Mouse (Mus musculus) hindbrain, embryonic 15.5 days (tissue): ENCODE data around the gene Drc7. TPM values are rescaled to one million over a fixed set of nuclear protein-coding genes. Genes with fewer than 3 reads are reported as not detected.
A peak's percentile ranks its signal among the peaks of the same experiment; 100 is the strongest.
"Not testable (repeated sequence)": the region's sequence is repeated elsewhere in the genome, so short reads cannot be mapped to it uniquely, and the experiment has no call there.

Source experiments
- ATAC-seq: fragments of 200-750 bp; cut with Nextera tagmentation; 2 replicates; pipeline ENCODE4 v1.8.0; 2017; ENCODE audit warnings: low read depth, moderate number of reproducible peaks, moderate TSS enrichment; ENCODE audit not compliant: low FRiP score
- H3K27ac ChIP-seq: fragments of 300-500 bp; sonication (generic); replicated peaks from 2 replicates; pipeline ENCODE4 v1.5.1; 2015; ENCODE audit warnings: mild to moderate bottlenecking, inconsistent platforms
- H3K27me3 ChIP-seq: fragments of 300-500 bp; sonication (generic); 2 replicates; pipeline ENCODE4 v1.6.1; 2015; ENCODE audit warnings: control low read depth, inconsistent platforms
- H3K36me3 ChIP-seq: fragments of 300-500 bp; sonication (generic); 2 replicates; pipeline ENCODE4 v1.6.1; 2015; ENCODE audit warnings: control low read depth, inconsistent platforms
- H3K4me1 ChIP-seq: fragments of 300-500 bp; sonication (generic); replicated peaks from 2 replicates; pipeline ENCODE4 v1.6.1; 2015; ENCODE audit warnings: control low read depth, inconsistent platforms
- H3K4me2 ChIP-seq: fragments of 300-500 bp; sonication (generic); 2 replicates; pipeline ENCODE4 v1.6.1; 2015; ENCODE audit warnings: moderate library complexity, mild to moderate bottlenecking, inconsistent platforms
- H3K4me3 ChIP-seq: fragments of 300-500 bp; sonication (generic); 2 replicates; pipeline ENCODE4 v1.5.1; 2015; ENCODE audit warnings: mild to moderate bottlenecking, inconsistent platforms
- H3K9ac ChIP-seq: fragments of 300-500 bp; sonication (generic); 2 replicates; pipeline ENCODE4 v1.6.1; 2015; ENCODE audit warnings: inconsistent platforms
- H3K9me3 ChIP-seq: fragments of 300-500 bp; sonication (generic); 2 replicates; pipeline ENCODE4 v1.6.1; 2016; ENCODE audit warnings: control low read depth, inconsistent platforms
- WGBS: fragments of 180-500 bp; shearing (Covaris S2); methylation state at CpG from one replicate; pipeline ENCODE4 v1.1.7; 2015; 5-methylcytosine and 5-hydroxymethylcytosine counted together
- polyA plus RNA-seq: library from polyadenylated mRNA; unstranded; fragments of >200 nt; fragmentation: Nextera tagmentation; extraction: Ambion mirVana; gene quantifications from 2 replicates; pipeline ENCODE4 v1.2.1, GENCODE M21; 2015

Gene Drc7
- polyA plus RNA-seq, result 2.1 and 2.4 TPM in 2 replicates

DNA sequence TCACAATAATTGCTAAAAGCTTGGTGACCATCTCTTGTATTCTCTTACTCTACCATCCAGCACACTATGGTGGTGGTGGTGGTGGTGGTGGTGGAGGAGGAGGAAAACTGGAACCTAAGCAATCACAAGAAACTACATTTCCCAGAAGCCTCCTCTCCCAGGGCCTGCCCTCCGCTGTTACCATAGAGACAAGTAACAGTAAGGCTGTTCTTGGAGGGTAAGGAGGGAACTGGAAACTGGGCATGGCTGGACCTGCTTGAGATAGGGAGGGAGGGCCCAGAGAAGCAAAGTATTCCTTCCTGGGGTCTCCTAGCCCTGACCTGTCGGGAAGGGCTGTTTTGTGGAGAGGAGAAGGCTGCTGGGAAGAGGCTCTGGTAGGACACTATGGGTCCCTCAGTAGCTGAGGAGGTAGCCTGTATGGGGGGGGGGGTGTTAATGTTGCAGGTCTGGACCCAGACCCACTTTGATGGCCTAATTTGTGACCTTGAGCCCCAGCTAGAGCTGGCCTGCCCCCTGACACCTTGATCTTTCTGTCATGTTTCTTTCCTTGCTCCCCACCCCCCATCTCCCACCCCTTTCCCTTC is at the start of gene Drc7:
TSS of gene Drc7 (plus strand) at position 177 of the 584 bp plus-strand sequence.
- Histone ChIP-seq H3K4me2 (peak within 1 kb of the TSS; percentile 35; the same call in 1 of the 2 replicates), H3K9ac (no peak within 1 kb of the TSS), H3K4me1 (0 out of 2 replicates have a peak, but pooled peaks cover 3% of the 10 kb centered on the region), H3K27ac (no peak within 1 kb of the TSS), H3K4me3 (no peak within 1 kb of the TSS), H3K27me3 (no peaks in the 10 kb centered on the region), H3K36me3 (no peaks in the 10 kb centered on the region), H3K9me3 (no peaks in the 10 kb centered on the region)
- ATAC-seq, result peak; percentile 85
- 21% methylated on average over 2 of the region's 2 CpGs for WGBS

DNA sequence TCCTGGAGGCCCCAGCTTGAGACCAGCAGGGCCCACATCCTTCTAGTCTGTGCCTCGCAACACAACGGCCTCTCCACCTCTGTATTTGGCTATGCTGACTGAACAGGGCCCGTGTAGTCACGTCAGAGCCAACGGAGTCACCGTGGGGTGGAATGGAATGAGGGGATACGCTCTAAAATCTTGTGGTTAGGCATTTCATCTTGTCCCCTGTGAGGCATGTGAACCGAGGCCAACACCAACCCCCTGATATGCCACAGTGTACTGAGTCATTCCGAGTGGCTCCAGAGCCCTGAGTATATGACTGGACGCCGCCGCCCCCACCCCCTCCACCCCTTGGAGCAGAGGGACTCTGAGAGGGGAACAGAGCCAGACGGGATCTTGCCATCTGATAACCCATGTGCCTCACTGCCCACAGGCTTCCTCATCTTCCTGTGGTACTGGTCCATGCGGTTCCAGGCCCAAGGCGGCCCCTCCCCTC is 42.4 kb upstream of the Drc7 start:
- Histone ChIP-seq H3K27ac (no peak overlapping the region), H3K27me3 (no peaks in the 10 kb centered on the region), H3K4me2 (no peak overlapping the region), H3K4me1 (no peaks in the 10 kb centered on the region), H3K36me3 (peaks cover 68% of the 10 kb centered on the region), H3K9me3 (no peaks in the 10 kb centered on the region), H3K4me3 (no peak overlapping the region), H3K9ac (no peak overlapping the region)
- 88% methylated on average over 15 of the region's 15 CpGs for WGBS
- no peak for ATAC-seq

DNA sequence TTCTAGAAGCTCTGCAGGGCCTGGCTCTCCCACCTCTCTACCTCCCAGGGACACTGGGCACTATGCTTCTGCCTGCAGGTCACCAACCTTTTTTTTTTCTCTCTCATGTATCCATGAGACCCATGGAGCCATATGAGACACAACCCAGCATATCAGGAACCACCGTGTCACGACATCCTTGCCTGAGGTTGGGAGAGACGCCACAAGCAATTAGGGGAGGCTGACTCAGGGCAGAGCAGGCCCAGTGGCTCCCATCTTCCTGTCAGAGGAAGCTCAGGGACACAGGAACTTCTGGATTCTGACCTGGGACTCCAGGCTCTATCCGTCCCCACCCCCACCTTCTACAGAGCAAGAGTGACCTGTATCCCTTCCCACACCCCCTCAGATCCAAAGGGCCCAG is 39.0 kb upstream of the Drc7 start:
- Histone ChIP-seq H3K36me3 (peaks cover 34% of the 10 kb centered on the region), H3K27ac (no peak overlapping the region)

DNA sequence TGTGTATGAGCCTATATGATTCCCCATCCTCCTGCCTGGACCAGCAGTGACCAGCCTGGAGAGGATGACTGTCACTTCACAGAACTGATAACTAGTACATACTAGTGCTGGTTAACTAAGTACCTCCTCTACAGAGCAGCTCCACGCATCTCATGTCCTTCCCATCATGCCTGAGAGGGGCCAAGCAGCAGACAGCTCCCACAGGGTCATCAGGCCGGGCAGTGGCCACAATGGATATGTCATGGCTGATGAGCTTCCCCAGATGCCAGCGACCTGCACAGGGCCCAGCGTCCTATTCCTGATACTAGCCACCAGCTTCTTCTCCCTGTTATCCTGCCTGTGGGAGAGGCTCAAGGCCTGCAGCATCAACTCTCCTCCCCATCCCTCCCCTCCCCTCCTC is 38.2 kb upstream of the Drc7 start:
- Histone ChIP-seq H3K36me3 (peaks cover 26% of the 10 kb centered on the region), H3K27ac (no peak overlapping the region), H3K4me2 (no peak overlapping the region), H3K4me3 (no peak overlapping the region), H3K4me1 (no peaks in the 10 kb centered on the region), H3K9me3 (no peaks in the 10 kb centered on the region), H3K9ac (no peak overlapping the region), H3K27me3 (no peaks in the 10 kb centered on the region)
- peak; percentile 19; the same call in 1 of the 2 replicates for ATAC-seq
- 47% methylated on average over 4 of the region's 4 CpGs for WGBS

More for the DNA sequence above, 39.0 kb upstream of the Drc7 start:
- Histone ChIP-seq H3K27me3 (no peaks in the 10 kb centered on the region), H3K9me3 (no peaks in the 10 kb centered on the region), H3K4me2 (no peak overlapping the region), H3K4me1 (no peaks in the 10 kb centered on the region), H3K9ac (no peak overlapping the region), H3K4me3 (no peak overlapping the region)
- no peak for ATAC-seq
- WGBS, result 79% methylated on average over 4 of the region's 4 CpGs

DNA sequence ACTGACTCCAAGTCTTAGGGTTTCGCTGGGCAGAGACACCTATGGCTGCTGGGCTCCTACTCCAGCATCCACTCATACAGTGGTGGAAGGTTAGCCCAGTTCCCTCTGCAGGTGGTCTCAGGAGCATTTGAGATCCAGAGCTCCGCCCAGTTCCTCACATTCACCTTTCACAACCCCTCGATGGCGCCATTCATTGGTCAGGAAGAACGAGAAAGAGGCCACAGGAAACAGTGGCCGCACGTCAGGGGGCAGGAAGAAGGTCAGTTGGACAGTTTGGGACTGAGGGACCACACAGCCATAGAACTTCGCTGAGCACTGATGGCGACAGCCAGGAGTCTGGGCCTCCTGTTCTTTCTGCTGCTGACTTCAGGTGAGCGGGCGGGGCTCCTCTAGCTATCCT is 37.5 kb upstream of the Drc7 start, which contains the start of gene Adgrg3:
TSS of gene Adgrg3 (plus strand) at position 242 of the 400 bp plus-strand sequence.
- no peak within 1 kb of the TSS for H3K9ac ChIP-seq
- peaks cover 21% of the 10 kb centered on the region for H3K36me3 ChIP-seq
- H3K4me2 ChIP-seq, result no peak within 1 kb of the TSS
- no peaks in the 10 kb centered on the region for H3K4me1 ChIP-seq
- no peaks in the 10 kb centered on the region for H3K27me3 ChIP-seq
- H3K4me3 ChIP-seq, result no peak within 1 kb of the TSS
- no peak for ATAC-seq
- H3K27ac ChIP-seq, result no peak within 1 kb of the TSS
- WGBS, result 82% methylated on average over 11 of the region's 11 CpGs
- H3K9me3 ChIP-seq, result no peaks in the 10 kb centered on the region

DNA sequence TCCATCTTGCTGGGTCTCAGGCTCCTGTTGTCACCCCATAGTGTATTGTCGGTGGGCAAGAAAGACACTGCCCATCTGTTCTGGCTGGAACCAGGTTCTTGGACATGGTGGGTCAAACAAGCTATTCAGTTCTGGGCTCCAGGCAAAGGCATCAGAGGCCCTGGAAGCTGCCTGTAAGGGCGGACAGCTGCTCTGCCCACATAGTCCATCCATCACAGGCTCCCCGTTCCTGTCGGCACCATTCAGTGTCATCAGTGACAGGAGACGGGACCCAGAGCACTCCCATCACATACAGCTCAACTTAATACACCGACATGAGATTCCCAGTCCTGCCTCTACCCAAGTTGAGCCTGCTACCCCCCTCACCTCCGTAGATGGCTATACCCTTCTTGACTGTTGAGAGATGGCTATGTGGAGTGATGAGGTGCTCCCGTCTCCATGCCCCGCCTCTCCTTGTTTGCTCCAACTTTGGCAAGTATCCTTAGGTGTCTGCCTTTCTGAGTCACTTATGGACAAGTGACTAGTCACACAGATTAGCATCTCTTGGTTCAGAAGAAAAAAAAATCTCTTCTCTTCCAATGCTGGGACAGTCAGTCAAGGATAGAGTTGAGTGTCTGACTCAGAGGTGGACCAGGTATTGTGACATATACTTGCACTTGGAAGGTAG is 36.8 kb upstream of the Drc7 start:
- H3K27me3 ChIP-seq, result no peaks in the 10 kb centered on the region
- H3K9me3 ChIP-seq, result no peaks in the 10 kb centered on the region
- H3K4me2 ChIP-seq, result no peak overlapping the region
- H3K36me3 ChIP-seq, result peaks cover 14% of the 10 kb centered on the region
- WGBS, result 74% methylated on average over 9 of the region's 9 CpGs
- no peak overlapping the region for H3K9ac ChIP-seq
- ATAC-seq, result no peak; the same call in 1 of the 2 replicates
- H3K4me1 ChIP-seq, result no peaks in the 10 kb centered on the region
- no peak overlapping the region for H3K4me3 ChIP-seq
- no peak overlapping the region for H3K27ac ChIP-seq

DNA sequence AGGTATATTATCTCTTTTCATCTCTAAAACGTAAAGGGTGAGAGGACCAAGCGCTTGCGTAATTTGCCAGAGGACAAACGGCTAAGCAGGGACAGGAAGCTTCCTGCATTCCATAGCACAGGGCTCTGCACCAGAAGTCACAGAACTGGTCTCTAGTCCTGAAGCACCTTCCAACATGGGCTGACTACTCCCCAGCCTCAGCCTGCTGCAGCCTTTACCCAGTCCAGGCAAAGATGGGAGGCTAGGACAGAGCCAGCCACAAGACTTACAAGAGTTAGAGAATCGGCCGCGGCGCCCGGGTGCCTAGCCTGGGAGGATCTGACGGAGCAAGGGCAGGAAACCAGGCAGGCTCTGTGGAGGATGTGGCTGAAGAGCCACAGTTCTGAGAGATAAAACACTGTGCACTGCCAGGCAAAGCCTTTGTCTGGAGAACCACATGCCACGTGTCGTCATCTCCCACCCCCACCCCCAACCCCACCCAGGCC is 34.6 kb upstream of the Drc7 start:
- no peak overlapping the region for H3K9ac ChIP-seq
- no peak overlapping the region for H3K4me3 ChIP-seq
- H3K4me1 ChIP-seq, result no peaks in the 10 kb centered on the region
- no peak for ATAC-seq
- H3K4me2 ChIP-seq, result no peak overlapping the region
- 75% methylated on average over 12 of the region's 12 CpGs for WGBS
- no peaks in the 10 kb centered on the region for H3K36me3 ChIP-seq
- no peaks in the 10 kb centered on the region for H3K27me3 ChIP-seq
- H3K27ac ChIP-seq, result no peak overlapping the region
- H3K9me3 ChIP-seq, result no peaks in the 10 kb centered on the region

DNA sequence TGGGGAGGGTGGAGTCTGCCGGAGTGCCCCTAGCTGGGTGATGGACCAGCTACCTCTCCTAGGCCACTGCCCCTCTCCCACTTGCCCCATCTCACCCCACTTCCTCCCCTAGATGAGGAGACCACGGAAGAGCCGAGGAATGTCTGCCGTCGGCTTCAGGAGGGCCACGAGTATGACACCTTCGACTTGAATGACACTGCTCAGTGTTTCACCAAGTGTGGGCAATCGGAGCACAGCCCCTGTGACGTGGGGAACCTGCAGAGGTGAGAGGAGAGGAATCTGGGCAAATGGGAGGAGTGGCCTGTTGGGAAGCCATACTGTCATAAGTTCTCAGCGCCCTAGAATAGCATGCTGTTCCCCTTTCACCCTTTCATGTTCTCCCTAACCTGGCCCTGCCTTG is 34.1 kb upstream of the Drc7 start:
- Histone ChIP-seq H3K9ac (no peak overlapping the region), H3K9me3 (no peaks in the 10 kb centered on the region), H3K36me3 (no peaks in the 10 kb centered on the region), H3K4me3 (no peak overlapping the region), H3K27ac (no peak overlapping the region), H3K27me3 (no peaks in the 10 kb centered on the region), H3K4me1 (no peaks in the 10 kb centered on the region), H3K4me2 (no peak overlapping the region)
- WGBS, result 83% methylated on average over 10 of the region's 10 CpGs
- no peak for ATAC-seq

DNA sequence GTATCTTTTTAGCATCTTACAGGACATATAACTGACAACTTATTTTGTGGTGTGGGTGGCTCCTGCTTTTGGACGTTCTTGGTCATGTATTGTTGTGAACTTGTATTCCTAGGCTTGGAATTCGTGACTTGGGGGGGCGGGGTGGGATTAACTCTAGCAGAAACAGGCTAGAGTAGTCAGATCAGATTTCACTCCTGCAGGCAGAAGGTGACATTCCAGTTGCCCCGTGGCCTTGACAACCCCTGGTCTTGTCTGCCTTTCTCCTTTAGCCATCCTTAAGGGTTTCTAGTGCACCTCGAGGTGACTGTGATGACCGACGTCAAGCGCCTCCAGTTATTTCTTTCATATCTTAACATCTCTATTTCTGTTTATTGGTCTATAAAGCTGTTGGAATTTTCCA is 31.7 kb upstream of the Drc7 start:
- WGBS, result 26% methylated on average over 8 of the region's 8 CpGs
- no peaks in the 10 kb centered on the region for H3K4me1 ChIP-seq
- H3K4me3 ChIP-seq, result no peak overlapping the region
- H3K27ac ChIP-seq, result no peak overlapping the region
- H3K27me3 ChIP-seq, result no peaks in the 10 kb centered on the region
- H3K9ac ChIP-seq, result no peak overlapping the region
- no peaks in the 10 kb centered on the region for H3K36me3 ChIP-seq
- H3K9me3 ChIP-seq, result no peaks in the 10 kb centered on the region
- no peak for ATAC-seq
- no peak overlapping the region for H3K4me2 ChIP-seq

DNA sequence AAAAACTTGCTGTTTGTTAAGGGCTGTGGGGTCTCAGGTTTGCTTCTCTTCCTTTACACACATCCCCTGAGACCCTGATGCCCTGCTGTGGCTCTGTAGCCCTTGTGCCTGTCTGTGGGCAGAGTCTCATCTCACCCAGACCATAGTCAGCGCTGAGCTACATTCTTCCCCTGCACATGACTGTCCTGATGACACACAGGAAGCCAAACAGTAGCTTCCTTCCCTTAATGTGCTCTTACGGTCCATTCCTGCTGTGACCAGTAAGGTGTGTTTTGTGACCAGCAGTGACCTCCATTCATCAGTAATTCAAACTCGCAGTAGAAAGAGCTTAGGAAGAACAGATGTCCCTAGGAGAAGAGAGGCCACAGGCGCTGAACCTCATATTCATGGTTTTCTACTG is 30.5 kb upstream of the Drc7 start:
- Histone ChIP-seq H3K4me2 (no peak overlapping the region), H3K4me3 (no peak overlapping the region), H3K27ac (no peak overlapping the region), H3K9ac (no peak overlapping the region), H3K4me1 (no peaks in the 10 kb centered on the region), H3K36me3 (no peaks in the 10 kb centered on the region), H3K27me3 (no peaks in the 10 kb centered on the region), H3K9me3 (no peaks in the 10 kb centered on the region)
- no peak for ATAC-seq
- WGBS, result 79% methylated on average over 4 of the region's 4 CpGs

DNA sequence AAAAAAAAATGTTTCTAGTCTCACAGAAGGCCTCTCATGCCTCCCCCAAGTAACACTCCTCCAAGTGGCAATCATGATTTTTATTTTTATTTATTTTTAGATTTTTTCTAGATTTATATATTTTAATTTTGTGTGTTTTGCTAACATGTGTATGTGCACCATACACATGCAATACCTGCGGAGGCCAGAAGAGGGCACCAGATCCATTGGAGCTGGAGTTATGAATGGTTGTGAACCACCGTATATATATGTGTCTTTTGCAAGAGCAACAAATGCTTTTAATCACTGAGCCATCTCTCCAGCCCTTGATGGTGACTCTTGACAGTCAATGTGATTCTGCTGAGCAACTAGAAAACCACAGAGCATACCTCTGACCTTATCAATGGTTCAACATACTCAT is 29.5 kb upstream of the Drc7 start:
- no peaks in the 10 kb centered on the region for H3K9me3 ChIP-seq
- no peak overlapping the region for H3K9ac ChIP-seq
- H3K36me3 ChIP-seq, result no peaks in the 10 kb centered on the region
- WGBS, result 59% methylated on average over 2 of the region's 2 CpGs
- no peak overlapping the region for H3K4me3 ChIP-seq
- no peaks in the 10 kb centered on the region for H3K27me3 ChIP-seq
- no peak for ATAC-seq
- no peak overlapping the region for H3K27ac ChIP-seq
- no peak overlapping the region for H3K4me2 ChIP-seq
- no peaks in the 10 kb centered on the region for H3K4me1 ChIP-seq

DNA sequence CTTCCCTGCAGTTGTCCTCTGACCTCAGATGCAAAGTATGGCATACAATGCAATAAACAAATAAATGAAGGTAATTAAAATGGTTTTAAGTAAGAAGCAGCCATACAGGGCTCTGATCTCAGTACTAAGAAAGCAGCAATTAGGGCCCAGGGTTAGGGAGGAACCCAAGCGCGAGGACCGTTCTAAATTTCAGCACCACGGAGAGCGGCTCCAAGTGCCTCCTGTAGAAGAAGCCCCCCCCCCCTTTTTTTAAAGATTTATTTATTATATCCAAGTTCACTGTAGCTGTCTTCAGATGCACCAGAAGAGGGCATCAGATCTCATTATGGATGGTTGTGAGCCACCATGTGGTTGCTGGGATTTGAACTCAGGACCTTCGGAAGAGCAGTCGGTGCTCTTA is 26.5 kb upstream of the Drc7 start:
- WGBS, result 72% methylated on average over 7 of the region's 7 CpGs
- H3K9me3 ChIP-seq, ATAC-seq, H3K4me1 ChIP-seq, H3K36me3 ChIP-seq, H3K4me3 ChIP-seq, H3K9ac ChIP-seq, H3K4me2 ChIP-seq, H3K27me3 ChIP-seq, H3K27ac ChIP-seq: not testable (repeated sequence)
